Mouse (Mus musculus): Measurements from ENCODE around the gene Kdsr.

- TF ChIP-seq CTCF (IDR thresholded peaks at IDR 0.05; ENCODE audit: low read depth) (no peak), EP300 (IDR thresholded peaks at IDR 0.05; ENCODE audit: low read depth) (no peak)
Observed at GRCm38 (mm10) chr1:106750656-106751055, 8.9 kb downstream of the Kdsr start.
